Mouse (Mus musculus) thymus, adult 18-20 months (tissue): ENCODE data around the gene 4930595D18Rik.

Experiments
- DNase-seq, 2 experiments: peaks; one replicate each; pipeline ENCODE4 v3.0.0; 2022; ENCODE audit warnings: mixed read lengths in 2 of 2

Gene 4930595D18Rik

GRCm38 (mm10) chr12:111134791-111135733 is 49.2 kb downstream of the 4930595D18Rik start:
- no peak for DNase-seq

- DNase-seq: no peak
These were observed 50.1 kb downstream of the 4930595D18Rik start for GRCm38 (mm10) chr12:111134169-111134568.

DNA sequence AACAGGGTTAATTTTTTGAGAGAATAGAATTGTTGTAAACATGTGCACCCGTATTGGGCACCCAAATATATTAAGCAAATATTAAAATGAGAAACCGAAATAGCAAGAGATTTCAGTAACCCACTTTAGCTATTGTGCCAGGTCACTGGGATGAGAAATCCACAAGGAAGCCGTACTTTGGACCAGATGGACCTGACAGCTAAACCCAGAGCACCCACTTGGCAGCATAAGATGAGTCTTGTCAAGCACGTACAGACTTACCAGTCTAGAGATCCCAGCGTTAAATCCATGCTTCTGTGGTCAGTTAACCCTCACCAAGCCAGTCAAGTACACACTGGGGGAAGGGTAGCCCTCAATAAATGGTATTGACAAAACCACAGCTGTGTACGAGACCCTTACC is 58.6 kb downstream of the 4930595D18Rik start:
- DNase-seq: no peak

DNA sequence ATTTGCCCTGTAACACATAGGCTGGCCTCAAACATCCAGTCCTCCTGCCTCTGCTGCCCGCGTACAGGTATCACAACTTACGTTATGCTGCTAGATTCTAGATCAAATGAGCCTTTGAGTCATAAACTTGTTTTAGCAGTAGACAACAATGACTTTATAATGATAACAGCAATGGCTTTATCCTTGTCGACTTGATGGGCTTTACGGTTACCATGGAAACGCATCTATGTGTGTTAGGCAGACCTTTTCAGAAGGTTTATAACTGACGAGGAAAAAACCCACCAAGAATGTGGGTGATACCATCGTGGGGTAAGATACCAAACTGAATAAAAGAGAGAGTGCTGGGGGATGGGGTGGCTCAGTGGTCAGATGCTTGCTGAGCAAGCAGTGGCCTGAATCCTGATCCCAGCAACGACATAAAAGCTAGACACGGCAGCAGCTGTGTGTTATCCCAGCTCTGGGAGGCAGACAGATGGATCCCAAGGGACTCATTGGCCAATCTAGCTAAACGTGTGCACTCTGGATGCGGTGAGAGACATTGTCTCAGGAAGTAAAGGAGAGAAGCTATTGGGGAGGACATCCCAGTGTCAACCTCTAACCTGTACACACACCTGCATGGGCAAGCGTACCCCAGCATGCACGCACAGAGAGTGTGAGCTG is 59.6 kb downstream of the 4930595D18Rik start:
- DNase-seq: no peak

GRCm38 (mm10) chr12:111122332-111122852 is 61.9 kb downstream of the 4930595D18Rik start:
- DNase-seq: no peak

GRCm38 (mm10) chr12:111120976-111121645 is 63.2 kb downstream of the 4930595D18Rik start:
- no peak for DNase-seq

DNA sequence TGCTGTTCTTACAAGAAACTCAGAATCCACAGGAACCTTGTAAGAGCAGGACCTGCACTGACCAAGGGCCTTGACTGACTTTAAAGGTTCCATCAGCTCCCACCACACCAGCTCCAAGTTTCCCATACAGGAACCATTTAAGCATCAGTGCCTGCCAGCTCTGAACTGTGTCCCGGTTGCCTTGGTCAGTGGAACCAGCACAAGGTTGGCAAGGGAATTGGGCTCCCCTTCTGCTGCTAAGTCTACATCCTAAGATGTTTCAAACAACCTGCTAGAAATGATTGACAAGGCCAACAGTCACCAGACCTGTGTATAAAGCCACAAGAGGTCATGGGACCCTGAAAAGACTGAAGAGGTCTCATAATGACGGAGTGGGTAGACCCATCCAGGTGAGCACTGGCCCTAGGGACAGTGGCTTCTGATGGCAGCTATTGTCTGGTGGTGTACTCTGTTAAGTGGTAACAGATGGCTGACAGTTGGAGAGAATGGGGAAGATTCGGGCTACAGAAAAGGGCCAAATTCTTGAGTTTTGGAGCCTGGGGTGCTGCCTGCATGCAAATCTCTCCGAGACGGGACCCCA is 64.7 kb downstream of the 4930595D18Rik start:
- DNase-seq: no peak

DNA sequence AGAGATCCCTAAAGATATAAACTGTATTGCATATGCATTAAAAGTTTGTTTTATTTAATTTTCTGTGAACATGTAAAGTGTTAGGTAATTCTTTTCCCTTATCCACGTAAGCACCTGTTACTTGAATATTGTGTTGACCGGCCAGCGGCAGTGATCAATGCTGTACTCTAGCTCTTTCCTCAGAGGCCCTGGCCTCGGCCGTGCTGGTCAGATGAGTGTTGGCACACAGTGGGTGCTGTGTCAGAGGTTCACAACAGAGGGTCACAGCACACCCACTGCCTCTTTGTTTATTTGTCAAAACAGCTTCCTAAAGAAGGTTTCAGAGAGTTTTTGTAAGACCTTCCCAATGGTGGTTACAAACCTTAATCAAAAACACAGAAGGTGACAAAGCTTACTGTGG is 69.7 kb downstream of the 4930595D18Rik start:
- DNase-seq: no peak

GRCm38 (mm10) chr12:111111176-111111575 is 73.1 kb downstream of the 4930595D18Rik start:
- no peak for DNase-seq
